Mouse (Mus musculus): ENCODE results near the gene Gm17469.
"Not testable (repeated sequence)": the region's sequence is repeated elsewhere in the genome, so short reads cannot be mapped to it uniquely, and the experiment has no call there.

The Gm17469 gene

GRCm38 (mm10) chrX:124629593-124629992, at the start of gene Gm17469:
Gene Gm17469 (plus strand): TSS chrX:124629893.
- in situ Hi-C loops (cut with MboI; ENCODE audit: low sequenced_read_pairs): not testable (repeated sequence)
